In genomic region chr17:31419995-31420394, GRCm38 (mm10) we compare ENCODE assay signal across 15 mouse cellular contexts. TPM values are rescaled to one million over a fixed set of nuclear protein-coding genes. Genes with fewer than 3 reads are reported as not detected.
DNase-seq lines count a peak whose midpoint lies in the region; ATAC-seq and TF ChIP-seq lines count a peak whose summit lies in the region.
"Had no signal": no experiment of that assay in that cellular context is flagged by ENCODE, and none has a peak within 500 bp of the region (broad histone marks: within the 10 kb centered on the region; RNA-seq: fewer than 3 reads in every experiment).

No protein-coding gene starts in this region.

- H3K9me3 ChIP-seq in forebrain, embryonic 15.5 days: no peaks in the 10 kb centered on the region
- H3K9me3 ChIP-seq in forebrain, embryonic 11.5 days (ENCODE audit: control insufficient read depth, low read length): no peaks in the 10 kb centered on the region
- no peaks in the 10 kb centered on the region for H3K9me3 ChIP-seq in hindbrain, postnatal 0 days (ENCODE audit: low read length)
- H3K9me3 ChIP-seq in hindbrain, embryonic 14.5 days (ENCODE audit: control insufficient read depth, low read length): no peaks in the 10 kb centered on the region
- no peaks in the 10 kb centered on the region for H3K9me3 ChIP-seq in neural tube, embryonic 14.5 days (ENCODE audit: control insufficient read depth, low read length)
- H3K9me3 ChIP-seq: embryonic facial prominence, embryonic 13.5 days had no signal

- H3K27me3 ChIP-seq in forebrain, embryonic 15.5 days: no peaks in the 10 kb centered on the region
- H3K27me3 ChIP-seq in forebrain, embryonic 11.5 days (ENCODE audit: control insufficient read depth, insufficient read depth, low read length): no peaks in the 10 kb centered on the region
- H3K27me3 ChIP-seq in hindbrain, postnatal 0 days (ENCODE audit: insufficient read depth, low read length): no peaks in the 10 kb centered on the region
- no peaks in the 10 kb centered on the region for H3K27me3 ChIP-seq in hindbrain, embryonic 14.5 days (ENCODE audit: control insufficient read depth, insufficient read depth, low read length)
- no peaks in the 10 kb centered on the region for H3K27me3 ChIP-seq in neural tube, embryonic 14.5 days (ENCODE audit: control insufficient read depth, insufficient read depth, low read length)
- H3K27me3 ChIP-seq: embryonic facial prominence, embryonic 13.5 days had no signal

- peaks cover 22% of the 10 kb centered on the region for H3K4me1 ChIP-seq in forebrain, embryonic 15.5 days
- no peaks in the 10 kb centered on the region for H3K4me1 ChIP-seq in forebrain, embryonic 11.5 days (replicated peaks; ENCODE audit: control insufficient read depth, insufficient read depth, low read length)
- peaks cover 10% of the 10 kb centered on the region for H3K4me1 ChIP-seq in hindbrain, postnatal 0 days (ENCODE audit: insufficient read depth, low read length)
- peaks cover 12% of the 10 kb centered on the region; the same call in 1 of the 2 replicates for H3K4me1 ChIP-seq in hindbrain, embryonic 14.5 days (replicated peaks; ENCODE audit: control insufficient read depth, insufficient read depth, low read length)
- peaks cover 5% of the 10 kb centered on the region for H3K4me1 ChIP-seq in neural tube, embryonic 14.5 days (ENCODE audit: control insufficient read depth, insufficient read depth, low read length)
- H3K4me1 ChIP-seq: embryonic facial prominence, embryonic 13.5 days had no signal

- no peak overlapping the region for H3K9ac ChIP-seq in forebrain, embryonic 15.5 days (replicated peaks)
- no peak overlapping the region for H3K9ac ChIP-seq in forebrain, embryonic 11.5 days (ENCODE audit: low read length)
- no peak overlapping the region for H3K9ac ChIP-seq in hindbrain, postnatal 0 days (replicated peaks; ENCODE audit: low read length)
- no peak overlapping the region for H3K9ac ChIP-seq in hindbrain, embryonic 14.5 days
- H3K9ac ChIP-seq in neural tube, embryonic 14.5 days (replicated peaks; ENCODE audit: low read depth, low read length): no peak overlapping the region
- H3K9ac ChIP-seq: embryonic facial prominence, embryonic 13.5 days had no signal

- H3K4me3 ChIP-seq in forebrain, embryonic 15.5 days: no peak overlapping the region
- no peak overlapping the region for H3K4me3 ChIP-seq in forebrain, embryonic 11.5 days (ENCODE audit: low read depth, low read length)
- no peak overlapping the region for H3K4me3 ChIP-seq in hindbrain, postnatal 0 days (ENCODE audit: low read length)
- no peak overlapping the region for H3K4me3 ChIP-seq in hindbrain, embryonic 14.5 days (replicated peaks; ENCODE audit: low read length)
- H3K4me3 ChIP-seq in neural tube, embryonic 14.5 days (ENCODE audit: low read depth, low read length): no peak overlapping the region
- H3K4me3 ChIP-seq: embryonic facial prominence, embryonic 13.5 days had no signal

- H3K4me2 ChIP-seq in forebrain, embryonic 15.5 days (replicated peaks): no peak overlapping the region
- H3K4me2 ChIP-seq in forebrain, embryonic 11.5 days (ENCODE audit: low read depth, low read length, severe bottlenecking): no peak overlapping the region
- H3K4me2 ChIP-seq in hindbrain, postnatal 0 days (ENCODE audit: low read depth, low read length): no peak overlapping the region
- no peak overlapping the region for H3K4me2 ChIP-seq in hindbrain, embryonic 14.5 days (replicated peaks)
- no peak overlapping the region for H3K4me2 ChIP-seq in neural tube, embryonic 14.5 days (ENCODE audit: low read depth, low read length)
- H3K4me2 ChIP-seq: embryonic facial prominence, embryonic 13.5 days; liver, embryonic 11.5 days had no signal

- peaks cover 40% of the 10 kb centered on the region for H3K36me3 ChIP-seq in forebrain, embryonic 15.5 days
- no peaks in the 10 kb centered on the region for H3K36me3 ChIP-seq in forebrain, embryonic 11.5 days (ENCODE audit: control insufficient read depth, insufficient read depth, low read length)
- peaks cover 19% of the 10 kb centered on the region; the same call in 1 of the 2 replicates for H3K36me3 ChIP-seq in hindbrain, postnatal 0 days (ENCODE audit: insufficient read depth, low read length)
- peaks cover 31% of the 10 kb centered on the region for H3K36me3 ChIP-seq in hindbrain, embryonic 14.5 days (replicated peaks; ENCODE audit: control insufficient read depth, insufficient read depth)
- 0 out of 2 replicates have a peak, but pooled peaks cover 6% of the 10 kb centered on the region for H3K36me3 ChIP-seq in neural tube, embryonic 14.5 days (ENCODE audit: control insufficient read depth, insufficient read depth, low read length)

- peak overlapping the region; percentile 75 for H3K27ac ChIP-seq in forebrain, embryonic 15.5 days (replicated peaks)
- no peak overlapping the region for H3K27ac ChIP-seq in forebrain, embryonic 11.5 days (ENCODE audit: low read depth, low read length)
- peak overlapping the region; percentile 46; the same call in 1 of the 2 replicates for H3K27ac ChIP-seq in hindbrain, postnatal 0 days
- H3K27ac ChIP-seq in hindbrain, embryonic 14.5 days: no peak overlapping the region
- H3K27ac ChIP-seq in neural tube, embryonic 14.5 days (ENCODE audit: low read depth, low read length): no peak overlapping the region
- H3K27ac ChIP-seq: embryonic facial prominence, embryonic 13.5 days had no signal

- 52% methylated on average over 3 of the region's 3 CpGs for WGBS in forebrain, embryonic 15.5 days
- 57% methylated on average over 3 of the region's 3 CpGs for WGBS in forebrain, embryonic 11.5 days
- WGBS in hindbrain, postnatal 0 days: 45% methylated on average over 3 of the region's 3 CpGs
- WGBS in hindbrain, embryonic 14.5 days: 56% methylated on average over 3 of the region's 3 CpGs
- WGBS in neural tube, embryonic 14.5 days: 53% methylated on average over 3 of the region's 3 CpGs

- no peak for DNase-seq in forebrain, embryonic 11.5 days (ENCODE audit: low spot score)
- no peak for DNase-seq in hindbrain, postnatal 0 days (ENCODE audit: low spot score)
- no peak for DNase-seq in hindbrain, embryonic 14.5 days (ENCODE audit: low spot score)
- DNase-seq in neural tube, embryonic 10.5 days (ENCODE audit: extremely low spot score, low spot score): no peak
- no peak for DNase-seq in right cerebral cortex, postnatal 4 days
- DNase-seq: adrenal gland, postnatal 14 days; B cell, adult 2 months; gastrocnemius, postnatal 14 days; kidney, postnatal 25 days; thymus, postnatal 4 days had no signal

- ATAC-seq in forebrain, embryonic 15.5 days (replicated peaks): no peak
- no peak for ATAC-seq in forebrain, embryonic 11.5 days (replicated peaks; ENCODE audit: low FRiP score)
- ATAC-seq in hindbrain, postnatal 0 days: peak; percentile 34; the same call in 1 of the 2 replicates
- ATAC-seq in hindbrain, embryonic 14.5 days (ENCODE audit: low FRiP score): no peak
- peak; percentile 44; the same call in 1 of the 2 replicates for ATAC-seq in neural tube, embryonic 14.5 days (ENCODE audit: low read depth)

- no peak for TF ChIP-seq CTCF in hindbrain, postnatal 0 days (IDR thresholded peaks at IDR 0.05; ENCODE audit: low read depth)

RNA-seq across cellular contexts. Expression of gene Pde9a, which starts 34.0 kb away (rescaled TPM):
- polyA plus RNA-seq in forebrain, embryonic 15.5 days (2015; fragmentation: Nextera tagmentation; extraction: Ambion mirVana): 58.4 and 59.6 TPM in 2 replicates
- 30.4 and 33.7 TPM in 2 replicates for polyA plus RNA-seq in forebrain, embryonic 11.5 days (2014; fragmentation: Nextera tagmentation; extraction: Ambion mirVana)
- 34.4 and 39.8 TPM in 2 replicates for total RNA-seq in hindbrain, postnatal 0 days (2014; rRNA removed)
- polyA plus RNA-seq in hindbrain, postnatal 0 days (2015; fragmentation: Nextera tagmentation; extraction: Ambion mirVana): 35.2 and 36.3 TPM in 2 replicates
- polyA plus RNA-seq in hindbrain, embryonic 14.5 days (2014; fragmentation: Nextera tagmentation; extraction: Ambion mirVana): 31.1 and 32.6 TPM in 2 replicates
- polyA plus RNA-seq in neural tube, embryonic 14.5 days (2014; fragmentation: Nextera tagmentation; extraction: Ambion mirVana): 26.8 and 29.5 TPM in 2 replicates
- total RNA-seq: common myeloid progenitor, adult 5-6 weeks had no signal

Comparison
In these comparisons a context has a peak if more than half of its experiments do, and no peak if none do; other contexts are left out.
1. ATAC-seq: peak in hindbrain, postnatal 0 days (single experiment) and neural tube, embryonic 14.5 days (single experiment); none in forebrain, embryonic 15.5 days (single experiment), forebrain, embryonic 11.5 days (single experiment) and hindbrain, embryonic 14.5 days (single experiment).
2. H3K27ac ChIP-seq: peak in forebrain, embryonic 15.5 days (single experiment) and hindbrain, postnatal 0 days (single experiment); none in forebrain, embryonic 11.5 days (single experiment), hindbrain, embryonic 14.5 days (single experiment) and neural tube, embryonic 14.5 days (single experiment).